ENCODE assay signal across 8 mouse cellular contexts in the genomic region with DNA sequence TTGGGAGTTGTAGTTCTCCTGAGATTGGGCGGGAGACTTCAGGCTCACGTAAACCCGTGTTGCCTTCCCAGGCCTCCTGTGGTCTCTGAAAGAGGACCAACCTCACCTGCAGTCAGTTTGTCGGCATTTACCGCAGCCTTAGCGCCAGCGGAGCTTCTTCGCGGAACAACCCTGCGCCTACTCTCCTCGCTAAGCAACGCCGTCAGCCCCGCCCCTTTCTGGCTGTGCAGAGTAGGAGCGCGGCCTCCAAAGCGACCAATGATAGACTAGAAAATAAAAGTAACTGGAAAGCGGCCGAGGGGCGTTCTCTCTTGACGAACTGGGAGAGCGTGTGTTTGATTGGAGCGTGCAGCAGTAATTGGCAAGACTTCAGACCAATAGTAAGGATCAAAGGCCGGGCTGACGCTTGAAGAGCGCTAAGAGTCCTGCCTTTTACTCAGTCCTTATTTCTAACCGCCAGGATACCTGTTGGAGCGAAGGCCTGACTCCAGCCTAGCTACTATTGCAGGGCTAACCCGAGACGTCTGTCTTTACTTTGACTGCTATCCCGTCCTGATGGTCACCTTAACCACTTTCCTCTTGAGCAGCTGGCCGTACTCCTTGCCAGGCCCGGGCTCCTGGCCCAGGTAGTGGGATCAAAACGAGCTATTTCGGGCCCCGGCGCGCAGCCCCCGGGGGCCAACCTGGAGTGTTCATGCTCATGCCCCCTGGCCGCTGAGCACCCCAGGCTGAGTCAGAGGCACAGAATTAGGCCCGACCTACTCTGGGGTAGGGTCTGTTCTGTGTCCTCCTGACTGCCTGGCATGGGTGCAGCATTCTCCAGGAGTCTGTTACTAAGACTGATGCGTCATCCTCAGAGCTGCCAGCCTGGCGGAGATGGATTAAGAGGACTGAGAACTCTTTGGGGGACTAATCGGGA. TPM values are rescaled to one million over a fixed set of nuclear protein-coding genes. Genes with fewer than 3 reads are reported as not detected.
DNase-seq lines count a peak whose midpoint lies in the region; ATAC-seq lines count a peak whose summit lies in the region.

Hspb6 (plus strand) TSS at position 77 of the 919 bp plus-strand sequence.
Proser3 (minus strand) TSS at position 198 of the 919 bp plus-strand sequence.

- no peaks in the 10 kb centered on the region for H3K9me3 ChIP-seq in heart, embryonic 10.5 days
- no peaks in the 10 kb centered on the region for H3K9me3 ChIP-seq in kidney, embryonic 15.5 days (replicated peaks)

- H3K27me3 ChIP-seq in heart, embryonic 10.5 days (ENCODE audit: insufficient read depth, poor library complexity, severe bottlenecking) = no peaks in the 10 kb centered on the region
- no peaks in the 10 kb centered on the region for H3K27me3 ChIP-seq in kidney, embryonic 15.5 days

- ATAC-seq in erythroblast, adult 5-6 weeks (replicated peaks; ENCODE audit: low FRiP score, poor library complexity, severe bottlenecking) = peak; percentile 89
- ATAC-seq in kidney, embryonic 15.5 days (replicated peaks; ENCODE audit: low FRiP score) = peak; percentile 96
- ATAC-seq in monocyte, adult 5-6 weeks (replicated peaks; ENCODE audit: insufficient number of reproducible peaks, low FRiP score, low TSS enrichment, poor library complexity, severe bottlenecking) = peak; percentile 90

- peak within 1 kb of the TSS; percentile 97 for H3K27ac ChIP-seq in heart, embryonic 10.5 days
- H3K27ac ChIP-seq in kidney, embryonic 15.5 days = peak within 1 kb of the TSS; percentile 99

- peak within 1 kb of the TSS; percentile 75 for H3K4me3 ChIP-seq in heart, embryonic 10.5 days
- peak within 1 kb of the TSS; percentile 66 for H3K4me3 ChIP-seq in kidney, embryonic 15.5 days (replicated peaks)

- H3K36me3 ChIP-seq in heart, embryonic 10.5 days = peaks cover 44% of the 10 kb centered on the region
- peaks cover 52% of the 10 kb centered on the region for H3K36me3 ChIP-seq in kidney, embryonic 15.5 days

- DNase-seq in B cell, adult 2 months = peak; percentile 92 to 93
- peak; percentile 100 for DNase-seq in brain, adult 2 months (ENCODE audit: low read depth, low spot score)
- DNase-seq in heart, embryonic 10.5 days (ENCODE audit: low spot score) = peak; percentile 99
- peak; percentile 98 for DNase-seq in liver
- peak; percentile 96 to 97 for DNase-seq in spleen, postnatal 4 days (ENCODE audit: low spot score in 2 of 2)

- H3K4me1 ChIP-seq in heart, embryonic 10.5 days = peaks cover 17% of the 10 kb centered on the region
- H3K4me1 ChIP-seq in kidney, embryonic 15.5 days = peaks cover 27% of the 10 kb centered on the region

- H3K9ac ChIP-seq in kidney, embryonic 15.5 days = peak within 1 kb of the TSS; percentile 66

- peak within 1 kb of the TSS; percentile 85 for H3K4me2 ChIP-seq in kidney, embryonic 15.5 days

- WGBS in heart, embryonic 10.5 days = under 1% methylated on average over 44 of the region's 44 CpGs
- WGBS in kidney, embryonic 15.5 days = under 1% methylated on average over 44 of the region's 44 CpGs

RNA-seq across cellular contexts. Expression of gene Hspb6, which starts in this region (rescaled TPM):
- total RNA-seq in erythroblast, adult 5-6 weeks (2015; ENCODE audit: low replicate concordance) = 6.3 and 19.4 TPM in 2 replicates
- 2.2 and 3.9 TPM in 2 replicates for total RNA-seq in erythroblast, adult 5-6 weeks (2017; ENCODE audit: low replicate concordance)
- 4.2 and 8.3 TPM in 2 replicates for polyA plus RNA-seq in heart, embryonic 10.5 days (2016; fragmentation: Nextera tagmentation; extraction: Ambion mirVana)
- polyA plus RNA-seq in kidney, embryonic 15.5 days (2015; fragmentation: Nextera tagmentation; extraction: Ambion mirVana) = 12.8 and 20.1 TPM in 2 replicates
- total RNA-seq in monocyte, adult 5-6 weeks (2017) = 0.19 to 2.7 TPM (median 1.5 TPM) in 3 replicates

RNA-seq across cellular contexts. Expression of gene Proser3, which starts in this region (rescaled TPM):
- 0.38 and 2.1 TPM in 2 replicates for total RNA-seq in erythroblast, adult 5-6 weeks (2015; ENCODE audit: low replicate concordance)
- total RNA-seq in erythroblast, adult 5-6 weeks (2017; ENCODE audit: low replicate concordance) = 0.77 and 4.6 TPM in 2 replicates
- polyA plus RNA-seq in heart, embryonic 10.5 days (2016; fragmentation: Nextera tagmentation; extraction: Ambion mirVana) = 8.8 and 13.0 TPM in 2 replicates
- polyA plus RNA-seq in kidney, embryonic 15.5 days (2015; fragmentation: Nextera tagmentation; extraction: Ambion mirVana) = 14.1 and 18.6 TPM in 2 replicates
- 1.7 to 4.3 TPM (median 3.3 TPM) in 3 replicates for total RNA-seq in monocyte, adult 5-6 weeks (2017)

Comparison
In these comparisons a context has a peak if more than half of its experiments do, and no peak if none do; other contexts are left out.
1. Peak in every context shown above with its lines: DNase-seq, ATAC-seq, H3K4me3 ChIP-seq and H3K27ac ChIP-seq.